Mouse (Mus musculus): Measurements from ENCODE around the gene Il1rl2.

The Il1rl2 gene

GRCm38 (mm10) chr1:40325711-40326327, 1.4 kb downstream of the Il1rl2 start:
- DNase-seq: no peak

GRCm38 (mm10) chr1:40327604-40328003, 3.2 kb downstream of the Il1rl2 start:
- no peak for DNase-seq

GRCm38 (mm10) chr1:40329526-40329925, 5.1 kb downstream of the Il1rl2 start:
- no peak for DNase-seq

- no peak for DNase-seq
Observed at GRCm38 (mm10) chr1:40330181-40330580, 5.8 kb downstream of the Il1rl2 start.

GRCm38 (mm10) chr1:40339346-40339745, 14.9 kb downstream of the Il1rl2 start:
- DNase-seq: no peak

- no peak for DNase-seq
Observed at GRCm38 (mm10) chr1:40340102-40340501, 15.7 kb downstream of the Il1rl2 start.

- no peak for DNase-seq
Observed at GRCm38 (mm10) chr1:40352158-40352903, 27.9 kb downstream of the Il1rl2 start.

GRCm38 (mm10) chr1:40352904-40353286, 28.5 kb downstream of the Il1rl2 start:
- no peak for DNase-seq

GRCm38 (mm10) chr1:40354665-40355064, 30.3 kb downstream of the Il1rl2 start:
- no peak for DNase-seq

- no peak for DNase-seq
Observed at GRCm38 (mm10) chr1:40355431-40355843, 31.0 kb downstream of the Il1rl2 start.

GRCm38 (mm10) chr1:40355904-40356521, 31.6 kb downstream of the Il1rl2 start:
- DNase-seq: no peak

- DNase-seq: no peak
Observed at GRCm38 (mm10) chr1:40357921-40358320, 33.5 kb downstream of the Il1rl2 start.

- DNase-seq: no peak
Observed at GRCm38 (mm10) chr1:40358351-40358750, 33.9 kb downstream of the Il1rl2 start.

GRCm38 (mm10) chr1:40358771-40359181, 34.4 kb downstream of the Il1rl2 start:
- DNase-seq: no peak

- DNase-seq: no peak
Observed at GRCm38 (mm10) chr1:40359731-40360130, 35.3 kb downstream of the Il1rl2 start.

GRCm38 (mm10) chr1:40360969-40361368, 36.6 kb downstream of the Il1rl2 start:
- no peak for DNase-seq

- DNase-seq: no peak
Observed at GRCm38 (mm10) chr1:40361596-40361995, 37.2 kb downstream of the Il1rl2 start.

GRCm38 (mm10) chr1:40362784-40363183, 38.4 kb downstream of the Il1rl2 start:
- no peak for DNase-seq

- no peak for DNase-seq
Observed at GRCm38 (mm10) chr1:40372951-40373350, 48.5 kb downstream of the Il1rl2 start.

- DNase-seq: no peak
Observed at GRCm38 (mm10) chr1:40375148-40375547, 50.7 kb downstream of the Il1rl2 start.

- no peak for DNase-seq
Observed at GRCm38 (mm10) chr1:40376745-40377144, 52.3 kb downstream of the Il1rl2 start.

- peak; percentile 29 for DNase-seq
Observed at GRCm38 (mm10) chr1:40378794-40379193, 54.4 kb downstream of the Il1rl2 start.

- peak; percentile 5 for DNase-seq
Observed at GRCm38 (mm10) chr1:40380111-40380510, 55.7 kb downstream of the Il1rl2 start.

- no peak for DNase-seq
Observed at GRCm38 (mm10) chr1:40380990-40381389, 56.6 kb downstream of the Il1rl2 start.
